Mouse (Mus musculus): ENCODE data around the gene Pycr1. TPM values are rescaled to one million over a fixed set of nuclear protein-coding genes. Genes with fewer than 3 reads are reported as not detected.
A peak's percentile ranks its signal among the peaks of the same experiment; 100 is the strongest.

Pycr1 gene
- total RNA-seq, 4 experiments from 2014 or later: 3.7 to 5.3 (median 4.8) TPM

GRCm38 (mm10) chr11:120608241-120609034, 35.1 kb downstream of the Pycr1 start, which contains the start of gene Npb:
Npb (plus strand) TSS chr11:120608477.
- no peak for DNase-seq (ENCODE audit: low spot score in 2 of 2)

DNA sequence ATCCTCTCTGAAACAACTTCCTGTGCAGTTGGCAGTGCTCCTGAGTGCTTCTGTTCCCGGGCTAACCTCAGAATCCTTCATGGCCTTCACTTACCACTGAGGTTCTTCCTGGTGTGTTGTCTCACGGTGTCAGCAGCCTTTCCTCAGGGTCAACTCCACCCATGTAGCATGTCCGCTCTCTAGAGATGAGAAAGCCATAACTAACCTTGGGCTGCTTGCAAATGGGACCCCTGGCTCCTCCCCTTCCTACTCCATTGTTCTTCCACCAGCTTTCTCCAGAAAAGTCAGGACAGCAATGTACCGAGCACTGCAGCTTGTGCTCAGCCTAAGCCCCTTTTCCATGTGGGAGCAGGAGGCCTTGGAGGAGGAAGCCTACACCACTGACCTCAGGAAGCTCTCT, 36.8 kb downstream of the Pycr1 start:
- no peak for DNase-seq (ENCODE audit: low spot score in 2 of 2)

DNA sequence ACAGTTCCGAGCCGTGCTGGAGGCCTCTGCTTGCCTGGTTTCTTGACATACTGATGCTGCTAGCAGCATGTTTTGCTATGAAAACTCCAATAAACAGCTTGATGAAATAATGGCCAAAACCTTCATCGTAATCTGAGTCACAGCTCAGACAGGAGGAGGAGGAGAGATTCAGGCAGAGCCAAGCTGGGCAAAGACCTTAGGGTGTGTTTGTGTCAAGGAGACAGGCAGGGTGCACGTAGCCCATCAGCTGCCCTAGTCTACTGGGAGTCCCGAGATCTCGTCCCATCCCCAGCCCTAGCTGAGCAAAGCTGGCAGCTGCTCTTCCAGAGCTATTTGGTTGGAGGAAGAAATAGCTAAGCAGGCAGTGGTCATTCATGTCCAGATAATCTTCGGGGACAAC, 37.9 kb downstream of the Pycr1 start:
- no peak for DNase-seq (ENCODE audit: low spot score in 2 of 2)

- no peak for DNase-seq (ENCODE audit: low spot score in 2 of 2)
Measured at GRCm38 (mm10) chr11:120603545-120603944, 40.0 kb downstream of the Pycr1 start.

DNA sequence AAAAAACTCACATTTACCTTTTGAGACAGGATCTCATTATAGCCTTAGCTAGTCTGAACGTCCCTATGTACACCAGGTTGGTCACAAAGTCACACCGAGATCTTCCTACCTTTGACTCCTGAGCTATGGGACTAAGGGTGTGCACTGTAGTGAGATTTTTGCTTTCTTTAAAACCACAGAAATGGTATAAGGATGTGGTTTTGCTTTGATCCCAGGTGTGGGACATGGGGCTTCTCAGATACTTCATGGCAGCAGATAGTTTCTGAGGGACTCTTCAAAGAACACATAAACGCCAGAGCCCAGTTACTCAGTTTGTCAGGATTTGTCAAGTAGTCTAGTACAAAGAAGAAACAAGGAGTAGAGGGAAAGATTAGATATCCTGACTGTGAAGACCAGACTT, 42.9 kb downstream of the Pycr1 start:
- no peak for DNase-seq (ENCODE audit: low spot score in 2 of 2)

- no peak for DNase-seq (ENCODE audit: low spot score in 2 of 2)
Measured at GRCm38 (mm10) chr11:120598990-120599549, 44.5 kb downstream of the Pycr1 start.

- DNase-seq (ENCODE audit: low spot score in 2 of 2): peak; percentile 82 to 88
Measured at GRCm38 (mm10) chr11:120598283-120598989, 45.1 kb downstream of the Pycr1 start, which contains the start of the genes Alyref and Anapc11. Alyref (minus strand) TSS chr11:120598365. Anapc11 (plus strand) TSS chr11:120598421.

DNA sequence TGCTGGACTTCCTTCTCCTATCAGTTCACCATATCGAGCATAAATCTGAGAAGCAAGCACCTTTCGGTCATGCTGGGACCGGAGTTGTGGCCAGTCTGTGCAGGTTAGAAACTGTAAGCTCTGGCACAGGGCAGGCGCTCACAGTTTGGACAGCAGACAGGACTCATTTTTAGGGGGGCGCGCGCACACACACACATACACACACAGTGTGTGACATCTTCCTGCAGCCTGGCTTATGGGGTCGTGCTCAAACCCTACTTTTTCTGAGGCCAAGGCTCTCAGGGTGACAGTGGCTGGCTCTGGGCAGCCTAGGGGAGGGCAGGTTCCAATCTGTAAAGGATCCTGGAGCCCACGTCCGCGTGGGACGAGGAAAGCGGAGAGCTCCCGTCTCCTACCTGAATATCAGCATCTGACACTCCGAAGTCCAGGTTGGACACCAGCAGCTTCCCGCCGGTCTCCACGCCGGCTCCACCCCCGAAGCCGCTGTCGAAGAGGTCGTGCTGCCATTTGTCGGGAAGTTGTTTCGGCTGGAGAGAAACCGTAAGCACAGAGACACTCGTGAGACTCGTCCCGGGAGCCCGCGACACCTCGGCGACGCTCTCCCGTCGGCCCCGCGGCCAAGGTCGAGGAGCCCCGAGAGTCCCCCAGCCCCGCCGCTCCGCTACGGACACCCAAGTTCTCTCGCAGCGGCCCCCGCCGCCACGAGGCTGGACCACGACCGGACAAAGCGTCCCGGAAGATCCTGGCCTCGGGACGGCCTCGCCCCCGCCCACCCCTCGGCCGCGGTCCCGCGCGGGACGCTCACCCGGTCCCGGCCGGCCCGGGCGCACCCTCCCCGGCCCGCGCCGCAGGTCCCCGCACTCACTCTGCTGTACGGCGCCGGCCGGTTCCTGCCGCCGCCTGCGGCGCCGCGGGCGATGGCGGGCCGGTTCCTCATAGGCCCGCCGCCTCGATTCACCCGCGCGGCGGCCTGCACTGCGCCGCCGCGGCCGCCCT, 46.0 kb downstream of the Pycr1 start:
- no peak for DNase-seq (ENCODE audit: low spot score in 2 of 2)

DNA sequence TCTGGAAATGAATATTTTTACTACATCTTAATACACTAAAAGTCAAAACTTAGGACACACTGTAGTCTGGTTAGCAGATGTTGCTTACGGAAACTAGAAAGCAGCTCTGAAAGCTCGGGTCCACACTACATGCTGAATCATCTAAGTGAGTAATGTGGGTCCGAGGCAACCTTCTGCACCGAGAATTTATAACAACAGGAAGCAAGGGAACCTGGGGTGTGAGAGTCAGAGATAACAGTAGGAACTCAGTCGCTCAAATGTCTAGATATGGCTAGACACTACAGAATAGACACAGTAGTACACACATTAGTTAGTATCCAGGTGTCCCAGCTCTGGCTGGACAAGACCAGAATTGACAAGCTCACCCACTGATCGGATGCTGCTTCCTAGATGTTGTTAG, 55.0 kb downstream of the Pycr1 start:
- DNase-seq (ENCODE audit: low spot score in 2 of 2): no peak

Small RNA genes lying within 50 kb of the gene (microRNA-seq; reads per million reads assigned to microRNA genes)
- gene Mir6936: not detected

Other genes with a start within 250 kb of the Pycr1 start
- 10 to 100 TPM; 87.7 to 97.5 (median 90.6) TPM for gene Nploc4, start 206.1 kb downstream of the Pycr1 start, total RNA-seq (2022)
- gene Tspan10, start 201.1 kb downstream of the Pycr1 start, total RNA-seq (2022): 1 to 10 TPM in 1 of 4 experiments, not detected in 3; 1.2 TPM
- gene Pde6g, start 190.3 kb downstream of the Pycr1 start, total RNA-seq (2022): 1 to 10 TPM in 2 of 4 experiments, under 1 TPM in 2; 0.70 to 1.0 (median 0.94) TPM
- gene Oxld1, start 185.7 kb downstream of the Pycr1 start, total RNA-seq (2022): 10 to 100 TPM; 20.4 to 26.4 (median 22.2) TPM
- 1 to 10 TPM; 4.5 to 6.0 (median 5.1) TPM for gene Ccdc137, start 185.7 kb downstream of the Pycr1 start, total RNA-seq (2022)
- gene Arl16, start 176.2 kb downstream of the Pycr1 start, total RNA-seq (2022): 1 to 10 TPM; 4.7 to 7.5 (median 6.2) TPM
- 100 to 1,000 TPM; 121 to 138 (median 132) TPM for gene Mrpl12, start 159.2 kb downstream of the Pycr1 start, total RNA-seq (2022)
- 1 to 10 TPM; 1.9 to 5.0 (median 3.1) TPM for gene Slc25a10, start 151.9 kb downstream of the Pycr1 start, total RNA-seq (2022)
- under 1 TPM in 1 of 4 experiments, not detected in 3; 0.29 TPM for gene Gcgr, start 113.1 kb downstream of the Pycr1 start, total RNA-seq (2022)
- 10 to 100 TPM; 18.6 to 20.5 (median 20.1) TPM for gene Mcrip1, start 94.0 kb downstream of the Pycr1 start, total RNA-seq (2022)
- 100 to 1,000 TPM; 157 to 382 (median 178) TPM for gene Ppp1r27, start 92.6 kb downstream of the Pycr1 start, total RNA-seq (2022)
- gene P4hb, start 70.5 kb downstream of the Pycr1 start, total RNA-seq (2022): 100 to 1,000 TPM; 162 to 245 (median 209) TPM
- 10 to 100 TPM; 74.3 to 86.2 (median 80.7) TPM for gene Arhgdia, start 62.1 kb downstream of the Pycr1 start, total RNA-seq (2022)
- 10 to 100 TPM; 20.1 to 40.8 (median 35.8) TPM for gene Alyref, start 45.4 kb downstream of the Pycr1 start, total RNA-seq (2022)
- gene Anapc11, start 45.3 kb downstream of the Pycr1 start, total RNA-seq (2022): 10 to 100 TPM; 42.5 to 54.1 (median 49.7) TPM
- gene Npb, start 35.3 kb downstream of the Pycr1 start, total RNA-seq (2022): not detected
- gene Pcyt2, start 25.8 kb downstream of the Pycr1 start, total RNA-seq (2022): 10 to 100 TPM; 20.0 to 26.8 (median 26.0) TPM
- gene Sirt7, start 18.5 kb downstream of the Pycr1 start, total RNA-seq (2022): 1 to 10 TPM; 2.6 to 4.5 (median 3.8) TPM
- gene Mafg, start 10.2 kb downstream of the Pycr1 start, total RNA-seq (2022): 10 to 100 TPM; 49.5 to 63.3 (median 59.3) TPM
- gene Myadml2, start 4.4 kb upstream of the Pycr1 start, total RNA-seq (2022): 100 to 1,000 TPM; 112 to 153 (median 132) TPM
- under 1 TPM in 1 of 4 experiments, not detected in 3; 0.22 TPM for gene Notum, start 17.4 kb upstream of the Pycr1 start, total RNA-seq (2022)
- gene Aspscr1, start 29.2 kb upstream of the Pycr1 start, total RNA-seq (2022): 10 to 100 TPM; 32.2 to 39.8 (median 35.2) TPM
- gene Cenpx, start 70.0 kb upstream of the Pycr1 start, total RNA-seq (2022): 10 to 100 TPM; 26.1 to 31.0 (median 27.3) TPM
- 1 to 10 TPM; 1.8 to 4.4 (median 2.9) TPM for gene Lrrc45, start 70.2 kb upstream of the Pycr1 start, total RNA-seq (2022)
- gene Rac3, start 77.7 kb upstream of the Pycr1 start, total RNA-seq (2022): 1 to 10 TPM in 2 of 4 experiments, under 1 TPM in 2; 0.75 to 1.2 (median 0.89) TPM
- gene Dcxr, start 83.5 kb upstream of the Pycr1 start, total RNA-seq (2022): 1 to 10 TPM; 7.9 to 9.8 (median 8.7) TPM
- gene Cbr2, start 88.3 kb upstream of the Pycr1 start, total RNA-seq (2022): 10 to 100 TPM in 2 of 4 experiments, 1 to 10 TPM in 2; 6.1 to 30.8 (median 10.4) TPM
- 10 to 100 TPM; 14.8 to 40.9 (median 19.1) TPM for gene Hmga1b, start 119.0 kb upstream of the Pycr1 start, total RNA-seq (2022)
- 10 to 100 TPM; 10.8 to 13.6 (median 13.1) TPM for gene Rfng, start 140.4 kb upstream of the Pycr1 start, total RNA-seq (2022)
- gene Gps1, start 140.5 kb upstream of the Pycr1 start, total RNA-seq (2022): 10 to 100 TPM; 65.4 to 71.6 (median 69.3) TPM
- gene Dus1l, start 152.6 kb upstream of the Pycr1 start, total RNA-seq (2022): 10 to 100 TPM; 29.0 to 36.8 (median 35.0) TPM
- 10 to 100 TPM in 2 of 4 experiments, 1 to 10 TPM in 2; 8.4 to 12.2 (median 9.4) TPM for gene Fasn, start 180.8 kb upstream of the Pycr1 start, total RNA-seq (2022)

Measured in gastrocnemius, adult 8-10 months (tissue).